Comparison of ENCODE assay signal across 13 mouse cellular contexts in genomic region chr3:84181717-84182116, GRCm38 (mm10). TPM values are rescaled to one million over a fixed set of nuclear protein-coding genes. Genes with fewer than 3 reads are reported as not detected.
"Had no signal": no experiment of that assay in that cellular context is flagged by ENCODE, and none has a peak within 500 bp of the region (broad histone marks: within the 10 kb centered on the region; RNA-seq: fewer than 3 reads in every experiment).

No protein-coding gene starts in this region.

- H3K9ac ChIP-seq: limb, embryonic 13.5 days; liver, embryonic 14.5 days; midbrain, embryonic 15.5 days had no signal

- DNase-seq: kidney, adult 8-10 months; kidney, postnatal 25 days; left cerebral cortex, postnatal 4 days; lung, adult 2 months; lung, postnatal 36 days; right cerebral cortex, postnatal 14 days; thymus, postnatal 4 days had no signal

- H3K27me3 ChIP-seq: limb, embryonic 13.5 days; midbrain, embryonic 15.5 days had no signal

- H3K36me3 ChIP-seq: limb, embryonic 13.5 days had no signal

- H3K4me1 ChIP-seq: limb, embryonic 13.5 days had no signal

- H3K27ac ChIP-seq: limb, embryonic 13.5 days; liver, embryonic 14.5 days had no signal

- H3K4me3 ChIP-seq: limb, embryonic 13.5 days; midbrain, embryonic 15.5 days had no signal

- H3K9me3 ChIP-seq: midbrain, embryonic 15.5 days had no signal

RNA-seq across cellular contexts. Expression of gene Gm6525, which starts 7.8 kb away (rescaled TPM):
- total RNA-seq: layer of hippocampus, postnatal 10 days; left cerebral cortex, postnatal 4 days; liver, adult 2 months had no signal
- polyA plus RNA-seq: liver, adult 2 months; lung, adult 2 months; small intestine, adult 2 months had no signal

RNA-seq across cellular contexts. Expression of gene Mnd1, which starts 26.1 kb away (rescaled TPM):
- polyA plus RNA-seq: small intestine, adult 2 months had no signal
